Mouse (Mus musculus) ES-Bruce4 (cell line): ENCODE results near the gene Odf3l1. TPM values are rescaled to one million over a fixed set of nuclear protein-coding genes. Genes with fewer than 3 reads are reported as not detected.
"Not testable (repeated sequence)": the region's sequence is repeated elsewhere in the genome, so short reads cannot be mapped to it uniquely, and the experiment has no call there.

ENCODE experiments used
- H3K27ac ChIP-seq: 2 replicates; pipeline ENCODE4 v1.5.1; 2012; ENCODE audit warnings: low read length, inconsistent platforms; ENCODE audit not compliant: insufficient read depth
- H3K27me3 ChIP-seq: 2 replicates; pipeline ENCODE4 v1.6.1; 2012; ENCODE audit warnings: mild to moderate bottlenecking, low read length, inconsistent platforms; ENCODE audit not compliant: control insufficient read depth, poor library complexity, insufficient read depth, severe bottlenecking
- H3K36me3 ChIP-seq: 2 replicates; pipeline ENCODE4 v1.6.1; 2012; ENCODE audit warnings: inconsistent platforms, mild to moderate bottlenecking, low read length, moderate library complexity; ENCODE audit not compliant: control insufficient read depth, poor library complexity, insufficient read depth, severe bottlenecking
- H3K4me1 ChIP-seq: one replicate; pipeline ENCODE4 v1.8.1; 2011; ENCODE audit warnings: low read length; ENCODE audit not compliant: control insufficient read depth, insufficient read depth
- H3K4me3 ChIP-seq: 2 replicates; pipeline ENCODE4 v1.5.1; 2011; ENCODE audit warnings: low read depth, mild to moderate bottlenecking, low read length
- H3K9ac ChIP-seq: 2 replicates; pipeline ENCODE4 v1.6.1; 2012; ENCODE audit warnings: low read depth, mild to moderate bottlenecking, inconsistent platforms; ENCODE audit not compliant: poor library complexity, severe bottlenecking
- H3K9me3 ChIP-seq: replicated peaks from 2 replicates; pipeline ENCODE4 v1.6.1; 2012; ENCODE audit warnings: mild to moderate bottlenecking, low read length, inconsistent platforms; ENCODE audit not compliant: control insufficient read depth, poor library complexity, insufficient read depth, severe bottlenecking
- CTCF ChIP-seq: IDR thresholded peaks from one replicate; pipeline ENCODE4 v1.8.1; 2011; ENCODE audit warnings: low read depth, low read length
- EP300 ChIP-seq: IDR thresholded peaks from 2 replicates; pipeline ENCODE4 v1.6.1; 2011; ENCODE audit warnings: low read depth, low read length; ENCODE audit not compliant: insufficient read depth
- POLR2A ChIP-seq: IDR thresholded peaks from one replicate; pipeline ENCODE4 v1.8.1; 2011; ENCODE audit warnings: low read length; ENCODE audit not compliant: insufficient read depth
- polyA plus RNA-seq: library from polyadenylated mRNA; stranded (reverse); fragments of >200 nt; gene quantifications from 2 replicates; pipeline ENCODE4 v1.2.4, GENCODE M21; 2011; ENCODE audit warnings: low read depth; ENCODE audit not compliant: missing spikeins, insufficient read depth, insufficient read length

The Odf3l1 gene
- not detected in 2 replicates for polyA plus RNA-seq

DNA sequence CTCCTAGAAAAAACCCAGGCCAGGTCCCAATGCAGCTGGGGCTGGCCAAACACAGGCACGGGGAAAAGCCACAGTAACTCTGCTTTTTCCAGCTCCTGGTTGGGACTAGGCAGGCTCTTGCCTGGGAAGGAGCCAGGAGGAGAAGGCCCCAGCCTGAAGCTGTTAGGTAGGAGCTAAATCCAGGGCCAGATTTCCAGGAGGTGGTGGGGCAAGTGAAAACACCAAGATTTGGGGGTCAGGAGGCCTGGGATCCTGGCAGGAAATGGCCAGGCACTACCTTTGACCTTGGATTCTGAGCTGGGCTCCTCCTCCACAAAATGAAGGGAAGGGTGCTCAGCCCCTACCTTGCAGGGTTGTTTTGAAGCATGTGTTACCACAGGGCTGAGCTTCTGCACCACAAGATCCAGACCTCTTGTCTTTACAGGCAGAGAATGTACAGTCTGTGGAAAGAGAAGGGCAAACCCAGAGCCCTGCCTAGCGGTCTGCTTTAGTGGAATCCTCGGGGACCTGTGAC is at the start of gene Odf3l1:
Gene Odf3l1, minus strand, starts transcription at position 464 of the 514 bp plus-strand sequence.
- no peak within 1 kb of the TSS for H3K27ac ChIP-seq
- no peak within 1 kb of the TSS for H3K4me3 ChIP-seq
- no peak within 1 kb of the TSS for H3K9ac ChIP-seq
- no peaks in the 10 kb centered on the region for H3K27me3 ChIP-seq
- H3K9me3 ChIP-seq, result no peaks in the 10 kb centered on the region
- H3K4me1 ChIP-seq, result no peaks in the 10 kb centered on the region
- TF ChIP-seq POLR2A, result no peak
- no peak for TF ChIP-seq CTCF
- no peak for TF ChIP-seq EP300
- H3K36me3 ChIP-seq, result no peaks in the 10 kb centered on the region

GRCm38 (mm10) chr9:56913991-56914390 is 49.5 kb upstream of the Odf3l1 start:
- TF ChIP-seq EP300 (no peak), POLR2A (no peak), CTCF (no peak)
- Histone ChIP-seq H3K36me3 (no peaks in the 10 kb centered on the region), H3K27ac (no peak overlapping the region), H3K27me3 (no peaks in the 10 kb centered on the region), H3K4me1 (peaks cover 2% of the 10 kb centered on the region), H3K9ac (no peak overlapping the region), H3K4me3 (no peak overlapping the region), H3K9me3 (no peaks in the 10 kb centered on the region)

DNA sequence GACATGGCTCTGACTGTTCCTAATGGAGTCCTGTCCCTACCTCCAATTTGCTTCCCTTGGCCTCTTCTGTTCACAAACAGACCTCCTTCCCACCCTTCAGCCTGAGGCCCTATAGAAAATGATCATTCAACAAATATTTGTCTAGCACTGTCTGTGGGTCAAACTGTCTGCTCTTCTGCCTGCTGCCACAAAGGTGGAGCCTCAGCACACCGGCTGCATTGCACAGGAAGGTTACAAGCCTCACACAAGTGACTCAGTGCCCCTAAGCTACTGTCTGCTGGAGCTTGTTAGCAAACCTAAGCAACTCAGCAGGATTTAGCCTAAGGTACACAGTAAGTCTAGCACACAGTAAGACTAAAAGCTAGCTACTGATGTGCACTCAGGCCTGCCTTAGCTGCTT is 46.5 kb upstream of the Odf3l1 start:
- Histone ChIP-seq H3K4me3 (no peak overlapping the region), H3K4me1 (peaks cover 2% of the 10 kb centered on the region), H3K9ac (no peak overlapping the region), H3K36me3 (no peaks in the 10 kb centered on the region), H3K9me3 (no peaks in the 10 kb centered on the region), H3K27me3 (no peaks in the 10 kb centered on the region), H3K27ac (no peak overlapping the region)
- TF ChIP-seq POLR2A (no peak), CTCF (no peak), EP300 (no peak)

DNA sequence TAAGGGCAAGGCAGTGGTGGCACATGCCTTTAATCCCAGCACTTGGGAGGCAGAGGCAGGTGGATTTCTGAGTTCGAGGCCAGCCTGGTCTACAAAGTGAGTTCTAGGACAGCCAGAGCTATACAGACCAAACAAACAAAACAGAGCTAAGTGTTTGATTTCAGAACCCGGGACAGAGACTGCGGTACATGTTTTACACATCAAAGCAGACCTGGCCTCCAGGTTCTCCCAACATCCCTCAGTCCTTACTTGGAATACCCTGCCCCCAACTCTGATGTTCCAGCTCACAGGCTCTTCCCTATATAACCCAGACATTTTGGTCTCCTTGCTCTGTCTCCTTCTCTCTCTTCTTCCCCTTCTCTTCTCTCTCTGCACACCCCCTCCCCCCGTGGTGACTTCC is 45.5 kb upstream of the Odf3l1 start:
- not testable (repeated sequence) for H3K4me3 ChIP-seq, H3K4me1 ChIP-seq, H3K9ac ChIP-seq, H3K27me3 ChIP-seq, H3K27ac ChIP-seq, H3K9me3 ChIP-seq, H3K36me3 ChIP-seq

- no peak overlapping the region for H3K9ac ChIP-seq
Observed at GRCm38 (mm10) chr9:56907549-56907948, 43.1 kb upstream of the Odf3l1 start.

GRCm38 (mm10) chr9:56903662-56904061 is 39.2 kb upstream of the Odf3l1 start:
- TF ChIP-seq EP300 (no peak), CTCF (no peak), POLR2A (no peak)
- Histone ChIP-seq H3K27me3 (no peaks in the 10 kb centered on the region), H3K9me3 (no peaks in the 10 kb centered on the region), H3K27ac (no peak overlapping the region), H3K4me1 (no peaks in the 10 kb centered on the region), H3K4me3 (no peak overlapping the region), H3K9ac (no peak overlapping the region), H3K36me3 (no peaks in the 10 kb centered on the region)

More at GRCm38 (mm10) chr9:56907549-56907948, 43.1 kb upstream of the Odf3l1 start:
- no peaks in the 10 kb centered on the region for H3K36me3 ChIP-seq
- H3K4me1 ChIP-seq, result peaks cover 2% of the 10 kb centered on the region
- no peak overlapping the region for H3K27ac ChIP-seq
- no peaks in the 10 kb centered on the region for H3K9me3 ChIP-seq
- no peaks in the 10 kb centered on the region for H3K27me3 ChIP-seq
- H3K4me3 ChIP-seq, result no peak overlapping the region
- TF ChIP-seq POLR2A (no peak), CTCF (no peak), EP300 (no peak)
